Mouse (Mus musculus): ENCODE data around the gene Zfp747. TPM values are rescaled to one million over a fixed set of nuclear protein-coding genes. Genes with fewer than 3 reads are reported as not detected.

The Zfp747 gene
- polyA plus RNA-seq, 1 experiment, result 5.1 TPM

DNA sequence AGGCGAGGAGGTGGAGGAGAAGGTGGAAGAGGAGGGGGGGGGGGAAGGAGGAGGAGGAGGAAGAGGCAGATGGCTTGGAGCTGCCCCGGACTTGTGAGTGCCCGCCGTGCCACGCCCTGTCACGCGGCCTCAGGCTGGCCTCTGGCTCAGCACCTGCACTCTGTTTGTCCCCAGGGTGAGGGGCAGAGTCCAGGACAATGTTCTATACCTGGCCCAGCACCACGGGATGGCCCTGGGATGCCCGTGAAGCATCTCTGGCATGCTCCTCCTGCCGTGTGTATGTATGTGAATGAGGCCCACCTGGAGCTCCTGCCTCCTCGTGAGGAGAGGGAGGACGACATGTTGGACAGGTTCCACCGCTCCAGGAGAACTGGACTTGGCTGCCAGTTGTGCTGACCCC, 14.4 kb downstream of the Zfp747 start:
- Histone ChIP-seq H3K79me2 (ENCODE audit: control insufficient read depth, insufficient read depth) (no peaks in the 10 kb centered on the region), H3K27me3 (ENCODE audit: control insufficient read depth, insufficient read depth, insufficient read length) (peaks cover 10% of the 10 kb centered on the region), H3K36me3 (ENCODE audit: control insufficient read depth, insufficient read depth) (no peaks in the 10 kb centered on the region), H3K79me3 (ENCODE audit: low read depth) (no peaks in the 10 kb centered on the region), H3K4me3 (ENCODE audit: insufficient read depth, poor library complexity, severe bottlenecking) (no peak overlapping the region), H3ac (ENCODE audit: control insufficient read depth, insufficient read length, low read depth) (no peak overlapping the region)
- TF ChIP-seq CEBPB (IDR thresholded peaks at IDR 0.05; ENCODE audit: low read depth) (no peak), MAX (IDR thresholded peaks at IDR 0.05) (no peak), MYOG (IDR thresholded peaks at IDR 0.05; ENCODE audit: control insufficient read depth, extremely low read depth, insufficient read length) (no peak), MYOD1 (IDR thresholded peaks at IDR 0.05; ENCODE audit: control insufficient read depth, insufficient read length, low read depth) (no peak)

GRCm38 (mm10) chr7:127360265-127360664, 15.6 kb downstream of the Zfp747 start:
- TF ChIP-seq FOSL1 (IDR thresholded peaks at IDR 0.05; ENCODE audit: insufficient read depth, low read length, poor library complexity, severe bottlenecking), result no peak
- TF ChIP-seq USF1 (IDR thresholded peaks at IDR 0.05; ENCODE audit: low read depth), result no peak
- TF ChIP-seq CEBPB (IDR thresholded peaks at IDR 0.05; ENCODE audit: low read depth), result no peak
- TF ChIP-seq CTCF (IDR thresholded peaks at IDR 0.05; ENCODE audit: control insufficient read depth, insufficient read depth, insufficient read length), result no peak
- TF ChIP-seq MAX (IDR thresholded peaks at IDR 0.05), result no peak
- TF ChIP-seq MYOG (IDR thresholded peaks at IDR 0.05; ENCODE audit: control insufficient read depth, extremely low read depth, insufficient read length), result no peak
- no peak for TF ChIP-seq MYOD1 (IDR thresholded peaks at IDR 0.05; ENCODE audit: control insufficient read depth, insufficient read length, low read depth)
- Histone ChIP-seq H3K4me3 (ENCODE audit: insufficient read depth, poor library complexity, severe bottlenecking) (no peak overlapping the region), H3K79me2 (ENCODE audit: control insufficient read depth, insufficient read depth) (no peaks in the 10 kb centered on the region), H3K36me3 (ENCODE audit: control insufficient read depth, insufficient read depth) (no peaks in the 10 kb centered on the region), H3K79me3 (ENCODE audit: low read depth) (no peaks in the 10 kb centered on the region), H3ac (ENCODE audit: control insufficient read depth, insufficient read length, low read depth) (no peak overlapping the region), H3K27me3 (ENCODE audit: control insufficient read depth, insufficient read depth, insufficient read length) (peaks cover 10% of the 10 kb centered on the region)

- peaks cover 10% of the 10 kb centered on the region for H3K27me3 ChIP-seq (ENCODE audit: control insufficient read depth, insufficient read depth, insufficient read length)
- no peak for TF ChIP-seq USF1 (IDR thresholded peaks at IDR 0.05; ENCODE audit: low read depth)
- no peak for TF ChIP-seq MYOD1 (IDR thresholded peaks at IDR 0.05; ENCODE audit: control insufficient read depth, insufficient read length, low read depth)
- no peak for TF ChIP-seq CTCF (IDR thresholded peaks at IDR 0.05; ENCODE audit: control insufficient read depth, insufficient read depth, insufficient read length)
- TF ChIP-seq MAX (IDR thresholded peaks at IDR 0.05), result no peak
- no peak for TF ChIP-seq FOSL1 (IDR thresholded peaks at IDR 0.05; ENCODE audit: insufficient read depth, low read length, poor library complexity, severe bottlenecking)
- TF ChIP-seq MYOG (IDR thresholded peaks at IDR 0.05; ENCODE audit: control insufficient read depth, extremely low read depth, insufficient read length), result no peak
- no peak for TF ChIP-seq CEBPB (IDR thresholded peaks at IDR 0.05; ENCODE audit: low read depth)
- H3K79me2 ChIP-seq (ENCODE audit: control insufficient read depth, insufficient read depth), result no peaks in the 10 kb centered on the region
- H3K36me3 ChIP-seq (ENCODE audit: control insufficient read depth, insufficient read depth), result no peaks in the 10 kb centered on the region
- no peaks in the 10 kb centered on the region for H3K79me3 ChIP-seq (ENCODE audit: low read depth)
- H3ac ChIP-seq (ENCODE audit: control insufficient read depth, insufficient read length, low read depth), result no peak overlapping the region
- H3K4me3 ChIP-seq (ENCODE audit: insufficient read depth, poor library complexity, severe bottlenecking), result no peak overlapping the region
Observed at GRCm38 (mm10) chr7:127358472-127358871, 17.4 kb downstream of the Zfp747 start.

GRCm38 (mm10) chr7:127357871-127358270, 18.0 kb downstream of the Zfp747 start:
- no peaks in the 10 kb centered on the region for H3K79me2 ChIP-seq (ENCODE audit: control insufficient read depth, insufficient read depth)
- no peak overlapping the region for H3K4me3 ChIP-seq (ENCODE audit: insufficient read depth, poor library complexity, severe bottlenecking)
- H3K36me3 ChIP-seq (ENCODE audit: control insufficient read depth, insufficient read depth), result no peaks in the 10 kb centered on the region
- no peak for TF ChIP-seq MAX (IDR thresholded peaks at IDR 0.05)
- no peak for TF ChIP-seq MYOG (IDR thresholded peaks at IDR 0.05; ENCODE audit: control insufficient read depth, extremely low read depth, insufficient read length)
- TF ChIP-seq MYOD1 (IDR thresholded peaks at IDR 0.05; ENCODE audit: control insufficient read depth, insufficient read length, low read depth), result no peak
- no peak for TF ChIP-seq CTCF (IDR thresholded peaks at IDR 0.05; ENCODE audit: control insufficient read depth, insufficient read depth, insufficient read length)
- no peak for TF ChIP-seq CEBPB (IDR thresholded peaks at IDR 0.05; ENCODE audit: low read depth)
- no peak for TF ChIP-seq FOSL1 (IDR thresholded peaks at IDR 0.05; ENCODE audit: insufficient read depth, low read length, poor library complexity, severe bottlenecking)
- TF ChIP-seq USF1 (IDR thresholded peaks at IDR 0.05; ENCODE audit: low read depth), result no peak
- H3K79me3 ChIP-seq (ENCODE audit: low read depth), result no peaks in the 10 kb centered on the region
- no peak overlapping the region for H3ac ChIP-seq (ENCODE audit: control insufficient read depth, insufficient read length, low read depth)
- peaks cover 10% of the 10 kb centered on the region for H3K27me3 ChIP-seq (ENCODE audit: control insufficient read depth, insufficient read depth, insufficient read length)

DNA sequence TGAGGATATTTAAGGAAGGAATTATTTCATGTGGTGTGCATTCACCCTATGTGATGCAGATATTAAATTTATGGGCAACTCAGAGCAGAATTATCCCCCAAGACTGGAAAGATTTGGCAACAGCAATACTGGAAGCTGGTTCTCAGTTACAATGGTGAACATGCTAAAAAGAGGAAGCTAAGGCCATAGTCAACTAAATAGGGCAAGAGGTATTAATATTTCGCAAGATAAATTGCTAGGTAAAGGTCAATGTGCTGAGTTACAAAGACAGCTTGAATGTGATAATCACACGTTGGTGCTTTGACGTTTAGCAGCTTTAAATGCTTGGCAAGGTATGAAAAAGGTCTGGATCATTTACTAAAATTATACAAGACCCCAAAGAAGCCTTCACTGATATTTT, 20.1 kb downstream of the Zfp747 start:
- H3K4me3 ChIP-seq (ENCODE audit: insufficient read depth, poor library complexity, severe bottlenecking), result no peak overlapping the region
- H3ac ChIP-seq (ENCODE audit: control insufficient read depth, insufficient read length, low read depth), result no peak overlapping the region
- no peaks in the 10 kb centered on the region for H3K79me3 ChIP-seq (ENCODE audit: low read depth)
- H3K79me2 ChIP-seq (ENCODE audit: control insufficient read depth, insufficient read depth), result no peaks in the 10 kb centered on the region
- TF ChIP-seq MAX (IDR thresholded peaks at IDR 0.05) (no peak), CTCF (IDR thresholded peaks at IDR 0.05; ENCODE audit: control insufficient read depth, insufficient read depth, insufficient read length) (no peak), MYOG (IDR thresholded peaks at IDR 0.05; ENCODE audit: control insufficient read depth, extremely low read depth, insufficient read length) (no peak), USF1 (IDR thresholded peaks at IDR 0.05; ENCODE audit: low read depth) (no peak), CEBPB (IDR thresholded peaks at IDR 0.05; ENCODE audit: low read depth) (no peak), FOSL1 (IDR thresholded peaks at IDR 0.05; ENCODE audit: insufficient read depth, low read length, poor library complexity, severe bottlenecking) (no peak), MYOD1 (IDR thresholded peaks at IDR 0.05; ENCODE audit: control insufficient read depth, insufficient read length, low read depth) (no peak)
- no peaks in the 10 kb centered on the region for H3K36me3 ChIP-seq (ENCODE audit: control insufficient read depth, insufficient read depth)
- peaks cover 6% of the 10 kb centered on the region for H3K27me3 ChIP-seq (ENCODE audit: control insufficient read depth, insufficient read depth, insufficient read length)

All from C2C12 (cell line).